Mouse (Mus musculus): ENCODE measurements around the gene Sept1. TPM values are rescaled to one million over a fixed set of nuclear protein-coding genes. Genes with fewer than 3 reads are reported as not detected.
"Not testable (repeated sequence)": the region's sequence is repeated elsewhere in the genome, so short reads cannot be mapped to it uniquely, and the experiment has no call there.

Gene Sept1
- polyA plus RNA-seq, 1 experiment from 2014 or later: 16.0 TPM

DNA sequence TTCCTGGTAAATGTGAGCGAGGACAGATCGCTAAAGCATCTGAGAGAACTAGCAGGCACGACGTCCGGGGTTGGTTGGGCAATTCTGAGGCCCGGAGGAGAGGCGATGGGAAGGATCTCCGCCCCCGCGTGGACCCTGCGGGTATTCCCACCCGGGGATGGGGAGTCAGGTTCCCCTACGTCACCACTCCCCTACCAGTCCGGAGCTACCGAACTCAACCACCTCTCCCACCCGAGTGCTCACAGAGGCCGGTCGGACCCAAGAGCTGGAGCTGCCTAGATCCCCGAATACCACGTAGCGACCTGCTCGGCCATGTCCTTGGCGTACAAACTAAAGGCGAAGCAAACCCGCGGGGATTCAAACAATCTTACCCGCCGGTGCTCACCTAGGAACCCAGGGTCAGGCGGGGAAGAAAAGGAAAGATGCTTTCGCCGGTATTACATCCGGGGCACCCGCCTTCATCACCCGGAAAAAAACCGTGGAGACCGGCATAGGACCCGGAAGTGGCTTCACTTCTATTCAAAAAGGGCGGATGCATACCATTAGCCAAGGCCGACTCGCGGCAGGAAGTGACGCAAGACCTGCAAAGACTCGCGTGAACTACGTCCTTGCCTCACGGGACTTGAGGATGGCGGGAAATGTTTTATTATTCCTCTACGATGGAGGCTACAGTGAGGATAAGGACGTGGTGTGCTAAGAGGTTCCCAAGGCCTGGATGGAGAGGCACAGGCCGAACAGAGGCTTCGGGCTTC lies 37.2 kb downstream of the Sept1 start, which contains the start of gene Cd2bp2:
Gene Cd2bp2 (minus strand): TSS at position 507 of the 752 bp plus-strand sequence.
- Histone ChIP-seq H3K4me2 (replicated peaks) (peak within 1 kb of the TSS; percentile 86), H3K4me3 (replicated peaks) (peak within 1 kb of the TSS; percentile 82), H3K9ac (peak within 1 kb of the TSS; percentile 73), H3K9me3 (no peaks in the 10 kb centered on the region), H3K4me1 (replicated peaks) (peaks cover 20% of the 10 kb centered on the region), H3K36me3 (peaks cover 38% of the 10 kb centered on the region), H3K27me3 (replicated peaks) (no peaks in the 10 kb centered on the region), H3K27ac (peak within 1 kb of the TSS; percentile 93)
- under 1% methylated on average over 51 of the region's 51 CpGs for WGBS
- ATAC-seq: peak; percentile 97

DNA sequence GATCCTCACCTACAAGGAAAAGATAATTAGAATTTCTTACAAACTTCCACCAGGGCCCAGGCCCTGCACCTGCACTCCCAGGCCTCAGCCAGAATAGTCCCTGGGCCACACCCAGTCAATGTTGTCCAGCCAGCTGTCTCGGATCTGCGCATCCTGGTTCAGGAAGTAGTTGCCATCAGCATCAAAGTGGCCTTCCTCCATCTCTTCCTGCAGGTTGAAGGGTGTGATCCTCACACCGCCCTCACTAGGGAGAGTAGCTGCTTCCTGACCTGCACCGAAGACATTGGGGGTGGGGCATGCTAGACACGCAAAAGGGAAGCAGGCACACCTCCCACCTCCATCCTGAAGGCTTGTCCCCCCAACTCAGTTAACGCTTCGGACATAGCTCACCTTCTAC lies 38.3 kb downstream of the Sept1 start:
- peaks cover 20% of the 10 kb centered on the region for H3K4me1 ChIP-seq (replicated peaks)
- peak overlapping the region; percentile 86 for H3K4me2 ChIP-seq (replicated peaks)
- H3K9ac ChIP-seq: peak overlapping the region; percentile 73
- 67% methylated on average over 7 of the region's 7 CpGs for WGBS
- no peaks in the 10 kb centered on the region for H3K27me3 ChIP-seq (replicated peaks)
- H3K4me3 ChIP-seq (replicated peaks): peak overlapping the region; percentile 82
- peak overlapping the region; percentile 93; the same call in 1 of the 2 replicates for H3K27ac ChIP-seq
- ATAC-seq: no peak
- H3K36me3 ChIP-seq: peaks cover 31% of the 10 kb centered on the region
- no peaks in the 10 kb centered on the region for H3K9me3 ChIP-seq

DNA sequence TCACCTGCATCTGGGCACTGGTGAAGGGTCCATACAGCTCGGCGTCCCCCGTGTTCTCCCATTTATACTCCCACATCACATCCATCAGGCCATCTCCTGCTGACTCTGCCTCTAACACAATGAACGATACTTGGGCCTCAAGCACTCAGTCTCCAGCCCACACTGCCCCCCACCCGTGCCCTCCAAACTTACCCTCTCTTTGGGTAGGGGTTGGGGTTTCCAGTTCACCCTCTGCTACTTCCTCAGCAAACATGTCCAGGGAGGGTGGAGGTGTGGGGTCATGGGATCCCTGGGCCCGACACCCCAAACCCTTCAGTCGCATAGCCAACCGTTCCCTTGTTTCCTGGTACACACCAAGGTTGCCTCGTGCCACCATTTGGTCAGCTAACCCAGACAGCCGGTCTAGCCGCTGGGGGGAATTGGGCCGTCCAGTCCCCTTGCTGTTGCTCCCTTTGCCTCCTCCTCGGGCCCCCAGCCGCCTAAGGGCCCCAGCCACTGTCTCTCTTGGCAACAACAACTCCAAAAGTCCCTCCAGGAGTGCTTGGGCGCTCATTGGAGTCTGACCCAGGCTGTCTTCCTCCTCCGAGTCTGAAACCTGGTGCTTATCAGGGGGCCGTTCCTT lies 38.8 kb downstream of the Sept1 start:
- Histone ChIP-seq H3K27ac (no peak overlapping the region), H3K36me3 (peaks cover 26% of the 10 kb centered on the region), H3K9ac (no peak overlapping the region), H3K9me3 (no peaks in the 10 kb centered on the region), H3K4me1 (replicated peaks) (peaks cover 20% of the 10 kb centered on the region), H3K4me3 (replicated peaks) (peak overlapping the region; percentile 82), H3K4me2 (replicated peaks) (peak overlapping the region; percentile 86), H3K27me3 (replicated peaks) (no peaks in the 10 kb centered on the region)
- WGBS: 91% methylated on average over 17 of the region's 17 CpGs
- ATAC-seq: no peak

DNA sequence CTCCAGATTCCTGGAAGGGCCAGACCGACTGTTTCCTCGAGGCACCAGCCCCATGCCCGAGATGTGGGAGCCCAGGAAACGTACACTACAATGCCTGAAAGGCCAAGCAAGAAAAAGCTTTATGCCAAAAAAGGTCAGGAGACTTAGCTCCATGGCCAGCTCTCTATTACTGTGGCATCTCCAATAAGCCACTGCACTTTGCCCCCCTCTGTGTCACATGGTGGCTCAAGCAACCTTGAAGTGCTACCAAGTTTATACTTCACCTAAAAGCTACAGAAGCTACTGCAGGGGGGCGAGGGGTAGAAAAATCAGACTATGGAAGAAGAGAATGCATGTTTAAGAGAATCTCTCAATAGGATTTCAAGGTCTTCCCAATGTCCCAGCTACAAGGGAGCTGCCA lies 39.9 kb downstream of the Sept1 start:
- Histone ChIP-seq H3K4me2 (replicated peaks) (no peak overlapping the region), H3K9ac (no peak overlapping the region), H3K4me3 (replicated peaks) (no peak overlapping the region), H3K4me1 (replicated peaks) (peaks cover 20% of the 10 kb centered on the region), H3K9me3 (no peaks in the 10 kb centered on the region), H3K27me3 (replicated peaks) (no peaks in the 10 kb centered on the region), H3K27ac (no peak overlapping the region), H3K36me3 (peaks cover 15% of the 10 kb centered on the region; the same call in 1 of the 2 replicates)
- 91% methylated on average over 5 of the region's 5 CpGs for WGBS
- no peak for ATAC-seq

DNA sequence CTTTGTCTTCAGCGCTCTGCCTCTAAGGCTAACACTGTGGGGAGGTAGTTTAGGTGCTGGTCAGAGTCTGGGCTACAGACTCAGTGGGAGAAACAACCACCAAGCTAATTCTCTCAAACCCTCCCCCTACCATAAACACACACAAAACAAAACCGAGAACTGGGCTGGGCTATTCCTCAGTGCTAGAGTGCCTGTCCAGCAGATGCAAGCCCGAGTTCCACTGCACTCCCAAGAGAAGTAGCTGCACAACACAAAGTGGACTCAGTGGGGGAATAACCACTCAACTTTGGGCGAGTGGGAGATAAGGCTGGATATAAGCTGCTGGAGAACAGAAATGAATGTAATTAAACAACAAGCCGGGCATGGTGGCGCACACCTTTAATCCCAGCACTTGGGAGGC lies 42.3 kb downstream of the Sept1 start:
- H3K4me3 ChIP-seq (replicated peaks): no peak overlapping the region
- peaks cover 11% of the 10 kb centered on the region for H3K4me1 ChIP-seq (replicated peaks)
- 80% methylated on average over 6 of the region's 6 CpGs for WGBS
- peaks cover 12% of the 10 kb centered on the region; the same call in 1 of the 2 replicates for H3K36me3 ChIP-seq
- H3K9me3 ChIP-seq: no peaks in the 10 kb centered on the region
- no peaks in the 10 kb centered on the region for H3K27me3 ChIP-seq (replicated peaks)
- no peak overlapping the region for H3K9ac ChIP-seq
- no peak overlapping the region for H3K27ac ChIP-seq
- no peak overlapping the region for H3K4me2 ChIP-seq (replicated peaks)
- no peak for ATAC-seq

DNA sequence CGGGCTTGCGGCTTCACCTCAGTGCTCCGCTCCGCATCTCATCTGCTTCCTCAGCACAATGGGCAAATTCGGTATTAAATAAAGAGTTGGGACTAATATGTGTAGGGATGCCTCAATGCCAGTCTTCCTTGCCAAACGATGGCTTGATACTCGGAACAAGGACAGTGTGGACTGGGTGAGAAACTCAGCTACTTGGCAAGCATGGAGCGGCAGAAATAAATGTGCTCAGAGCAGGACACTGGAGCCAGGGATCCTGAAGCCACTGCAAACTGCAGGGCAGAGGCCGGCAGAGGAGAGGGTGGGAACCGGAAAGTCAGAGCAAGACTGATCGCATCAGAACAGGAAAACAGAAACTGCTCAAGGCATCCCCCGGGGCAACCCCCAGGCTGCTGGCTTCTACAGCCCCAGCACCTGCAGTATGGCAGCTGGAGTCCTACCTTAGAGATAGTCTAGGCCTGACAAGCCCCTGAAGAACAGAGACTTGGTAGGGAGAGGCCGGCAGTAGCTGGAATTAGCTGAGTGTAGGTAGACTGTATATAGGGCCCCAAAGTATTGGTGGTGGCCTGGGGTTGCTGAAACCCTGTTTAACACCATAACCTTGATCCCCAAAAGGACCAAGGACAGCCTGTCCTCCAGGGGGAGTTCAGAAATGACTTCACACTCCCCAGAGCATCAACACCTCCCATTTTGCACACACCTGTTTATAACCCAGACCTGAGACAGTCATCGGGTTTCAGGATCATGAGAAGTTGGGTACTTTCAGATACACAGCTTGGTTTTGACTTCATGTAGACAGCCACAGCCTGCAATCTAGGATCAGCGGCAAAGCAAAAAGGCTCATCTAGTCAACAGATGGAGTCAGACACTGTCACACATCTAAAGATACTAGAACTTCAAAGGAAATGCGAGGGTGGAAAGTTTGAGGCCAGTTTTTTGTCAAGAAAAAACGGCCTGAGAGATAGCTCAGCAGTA lies 44.3 kb downstream of the Sept1 start:
- no peak for ATAC-seq
- Histone ChIP-seq H3K9me3 (no peaks in the 10 kb centered on the region), H3K27me3 (replicated peaks) (no peaks in the 10 kb centered on the region), H3K4me1 (replicated peaks) (no peaks in the 10 kb centered on the region), H3K4me2 (replicated peaks) (no peak overlapping the region), H3K9ac (no peak overlapping the region), H3K36me3 (peaks cover 12% of the 10 kb centered on the region; the same call in 1 of the 2 replicates), H3K27ac (no peak overlapping the region), H3K4me3 (replicated peaks) (no peak overlapping the region)
- WGBS: 84% methylated on average over 17 of the region's 17 CpGs

DNA sequence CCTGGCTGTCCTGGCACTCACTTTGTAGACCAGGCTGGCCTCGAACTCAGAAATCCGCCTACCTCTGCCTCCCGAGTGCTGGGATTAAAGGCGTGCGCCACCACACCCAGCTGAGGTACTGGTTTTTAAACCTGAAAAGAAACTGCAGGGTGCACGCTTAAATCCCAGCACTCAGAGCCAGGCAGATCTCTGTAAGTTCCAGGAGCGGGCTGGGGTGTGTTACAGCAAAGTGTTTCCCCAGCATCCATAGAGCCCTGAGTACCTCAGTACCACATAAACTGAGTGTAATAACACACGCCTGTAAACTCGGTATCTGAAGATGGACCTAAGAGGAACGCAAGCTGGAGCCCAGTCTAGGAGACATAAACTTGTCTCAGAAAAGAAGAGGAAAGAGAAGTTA lies 45.6 kb downstream of the Sept1 start:
- Histone ChIP-seq H3K27me3 (replicated peaks) (no peaks in the 10 kb centered on the region), H3K27ac (no peak overlapping the region), H3K36me3 (0 out of 2 replicates have a peak, but pooled peaks cover 5% of the 10 kb centered on the region), H3K9me3 (no peaks in the 10 kb centered on the region), H3K4me1 (replicated peaks) (no peaks in the 10 kb centered on the region), H3K4me2 (replicated peaks) (no peak overlapping the region), H3K9ac (no peak overlapping the region), H3K4me3 (replicated peaks) (no peak overlapping the region)
- 72% methylated on average over 10 of the region's 10 CpGs for whole genome bisulfite sequencing
- no peak for ATAC-seq

DNA sequence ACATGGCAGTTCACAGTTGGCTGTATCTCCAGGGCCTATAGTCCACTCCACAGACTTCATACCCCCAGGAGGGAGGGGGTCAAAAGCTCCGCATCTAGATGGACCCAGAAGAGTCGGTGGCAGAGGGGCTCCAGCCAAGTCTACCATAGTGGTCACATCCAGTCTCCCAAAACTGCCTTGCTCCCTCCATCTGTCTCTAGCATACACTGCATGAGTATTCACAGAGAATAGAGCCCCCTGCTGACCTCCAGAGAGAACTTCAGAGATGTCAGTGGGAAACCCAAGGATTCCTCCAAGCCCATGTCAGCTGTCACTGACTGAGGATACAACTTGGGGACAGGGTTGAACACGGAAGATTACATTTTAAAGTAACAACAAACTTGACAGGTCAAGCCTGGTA lies 47.3 kb downstream of the Sept1 start:
- Histone ChIP-seq H3K27me3 (replicated peaks) (no peaks in the 10 kb centered on the region), H3K36me3 (0 out of 2 replicates have a peak, but pooled peaks cover under 1% of the 10 kb centered on the region), H3K4me3 (replicated peaks) (no peak overlapping the region), H3K9me3 (no peaks in the 10 kb centered on the region), H3K9ac (no peak overlapping the region), H3K4me1 (replicated peaks) (no peaks in the 10 kb centered on the region), H3K27ac (no peak overlapping the region), H3K4me2 (replicated peaks) (no peak overlapping the region)
- 65% methylated on average over 3 of the region's 3 CpGs for WGBS
- no peak for ATAC-seq

DNA sequence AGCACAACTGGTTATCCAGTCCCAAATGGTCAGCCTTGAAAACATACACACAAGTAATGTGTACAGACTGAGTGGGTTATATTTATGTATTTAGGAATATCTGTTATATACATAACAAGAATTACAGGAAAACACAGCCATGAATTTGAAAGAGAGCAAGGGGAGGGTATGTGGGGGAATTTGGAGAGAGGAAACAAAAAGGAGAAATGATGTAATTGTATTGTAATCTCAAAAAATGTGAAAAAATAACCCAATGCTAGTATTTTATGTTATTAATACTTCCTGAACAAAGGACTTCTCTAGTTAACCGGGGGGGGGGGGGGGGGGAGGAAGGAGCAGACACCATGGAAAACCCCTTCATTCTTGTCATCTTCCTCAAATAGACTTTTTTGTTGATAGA lies 48.2 kb downstream of the Sept1 start:
- Histone ChIP-seq H3K9ac (no peak overlapping the region), H3K4me2 (replicated peaks) (no peak overlapping the region), H3K27me3 (replicated peaks) (no peaks in the 10 kb centered on the region), H3K36me3 (no peaks in the 10 kb centered on the region), H3K9me3 (no peaks in the 10 kb centered on the region), H3K4me3 (replicated peaks) (no peak overlapping the region), H3K4me1 (replicated peaks) (no peaks in the 10 kb centered on the region), H3K27ac (no peak overlapping the region)
- no peak for ATAC-seq
- WGBS: 57% methylated on average over 1 of the region's 1 CpGs

DNA sequence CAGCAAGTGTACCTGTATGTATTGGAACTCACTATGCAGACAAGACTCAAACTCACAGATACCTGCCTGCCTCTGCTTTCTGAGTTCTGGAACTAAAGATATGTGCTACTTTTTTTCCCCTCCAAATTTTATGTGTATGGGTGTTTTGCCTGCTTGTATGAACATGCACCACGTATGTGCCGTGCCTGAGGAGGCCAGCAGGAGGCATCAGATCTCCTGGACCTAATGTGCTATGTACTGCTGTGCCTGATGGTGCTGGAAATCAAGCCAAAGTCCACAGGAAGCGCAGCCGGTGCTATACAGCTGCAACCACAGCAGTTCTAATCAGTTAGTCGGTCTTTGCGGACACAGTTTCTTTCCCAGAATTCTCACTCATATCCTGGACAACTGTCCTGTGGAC lies 49.1 kb downstream of the Sept1 start:
- H3K9ac ChIP-seq: no peak overlapping the region
- no peak overlapping the region for H3K27ac ChIP-seq
- no peaks in the 10 kb centered on the region for H3K4me1 ChIP-seq (replicated peaks)
- 0 out of 2 replicates have a peak, but pooled peaks have one; percentile 74 for ATAC-seq
- no peaks in the 10 kb centered on the region for H3K27me3 ChIP-seq (replicated peaks)
- H3K9me3 ChIP-seq: no peaks in the 10 kb centered on the region
- H3K4me3 ChIP-seq (replicated peaks): no peak overlapping the region
- WGBS: 69% methylated on average over 6 of the region's 6 CpGs
- H3K36me3 ChIP-seq: no peaks in the 10 kb centered on the region
- H3K4me2 ChIP-seq (replicated peaks): no peak overlapping the region

DNA sequence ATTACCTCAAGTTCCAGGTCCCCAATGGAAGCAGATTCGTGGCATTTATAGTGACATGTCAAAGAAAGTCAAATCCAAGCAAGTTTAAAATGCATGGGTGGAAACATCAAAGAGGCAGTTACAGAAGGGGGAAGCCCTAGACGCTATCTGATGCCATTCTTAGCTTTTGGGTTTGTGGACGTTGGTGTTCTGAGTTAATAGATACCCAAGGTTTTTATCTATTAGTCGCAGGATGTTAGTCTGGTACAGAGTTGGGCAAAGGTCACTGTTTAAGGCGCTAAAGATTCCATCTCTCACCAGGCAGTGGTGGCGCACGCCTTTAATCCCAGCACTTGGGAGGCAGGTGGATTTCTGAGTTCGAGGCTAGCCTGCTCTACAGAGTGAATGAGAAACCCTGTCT lies 49.6 kb downstream of the Sept1 start:
- no peaks in the 10 kb centered on the region for H3K36me3 ChIP-seq
- ATAC-seq: peak; percentile 76; the same call in 1 of the 2 replicates
- no peak overlapping the region for H3K4me3 ChIP-seq (replicated peaks)
- H3K9me3 ChIP-seq: no peaks in the 10 kb centered on the region
- WGBS: 60% methylated on average over 8 of the region's 8 CpGs
- no peak overlapping the region for H3K9ac ChIP-seq
- no peaks in the 10 kb centered on the region for H3K4me1 ChIP-seq (replicated peaks)
- no peak overlapping the region for H3K4me2 ChIP-seq (replicated peaks)
- H3K27ac ChIP-seq: no peak overlapping the region
- H3K27me3 ChIP-seq (replicated peaks): no peaks in the 10 kb centered on the region

DNA sequence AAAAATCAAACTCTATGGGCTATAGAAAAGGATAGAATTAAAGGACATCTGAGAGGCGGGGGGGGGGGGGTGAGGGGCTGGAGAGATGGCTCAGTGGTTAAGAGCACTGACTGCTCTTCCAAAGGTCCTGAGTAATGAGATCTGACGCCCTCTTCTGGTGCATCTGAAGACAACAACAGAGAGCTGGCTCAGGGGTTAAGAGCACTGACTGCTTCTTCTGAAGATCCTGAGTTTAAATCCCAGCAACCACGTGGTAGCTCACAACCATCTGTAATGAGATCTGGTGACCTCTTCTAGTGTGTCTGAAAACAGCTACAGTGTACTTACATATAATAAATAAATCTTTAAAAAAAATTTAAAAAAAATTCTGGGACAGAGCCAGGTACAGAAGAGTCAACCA lies 51.2 kb downstream of the Sept1 start:
- not testable (repeated sequence) for ATAC-seq, H3K9me3 ChIP-seq
- WGBS: 39% methylated on average over 3 of the region's 3 CpGs

More for the DNA sequence above, 51.2 kb downstream of the Sept1 start:
- not testable (repeated sequence) for H3K27me3 ChIP-seq (replicated peaks); H3K4me1 ChIP-seq (replicated peaks); H3K36me3 ChIP-seq; H3K4me2 ChIP-seq (replicated peaks); H3K4me3 ChIP-seq (replicated peaks); H3K9ac ChIP-seq; H3K27ac ChIP-seq
